ENCODE assay signal across 25 mouse cellular contexts in genomic region chr17:62832550-62833127, GRCm38 (mm10). TPM values are rescaled to one million over a fixed set of nuclear protein-coding genes. Genes with fewer than 3 reads are reported as not detected.
DNase-seq lines count a peak whose midpoint lies in the region; ATAC-seq lines count a peak whose summit lies in the region.
"Had no signal": no experiment of that assay in that cellular context is flagged by ENCODE, and none has a peak within 500 bp of the region (broad histone marks: within the 10 kb centered on the region; RNA-seq: fewer than 3 reads in every experiment).

No protein-coding gene starts in this region.

- no peaks in the 10 kb centered on the region; the same call in 1 of the 2 replicates for H3K9me3 ChIP-seq in embryonic facial prominence, embryonic 11.5 days (replicated peaks; ENCODE audit: control insufficient read depth, low read length)
- H3K9me3 ChIP-seq in embryonic facial prominence, embryonic 10.5 days: peaks cover 6% of the 10 kb centered on the region; the same call in 1 of the 2 replicates
- no peaks in the 10 kb centered on the region for H3K9me3 ChIP-seq in heart, embryonic 15.5 days (replicated peaks)
- H3K9me3 ChIP-seq: embryonic facial prominence, embryonic 13.5 days; forebrain, embryonic 12.5 days; intestine, embryonic 15.5 days had no signal

- no peak overlapping the region for H3K4me3 ChIP-seq in embryonic facial prominence, embryonic 11.5 days (ENCODE audit: low read depth, low read length)
- H3K4me3 ChIP-seq in embryonic facial prominence, embryonic 10.5 days: no peak overlapping the region
- H3K4me3 ChIP-seq in heart, embryonic 15.5 days: no peak overlapping the region
- H3K4me3 ChIP-seq: embryonic facial prominence, embryonic 13.5 days; forebrain, embryonic 12.5 days; heart, adult 2 months; hindbrain, embryonic 10.5 days; intestine, embryonic 15.5 days had no signal

- intact Hi-C loops in heart, postnatal 36 days (cut with DNase I): no loop called here

- no peaks in the 10 kb centered on the region for H3K36me3 ChIP-seq in embryonic facial prominence, embryonic 11.5 days (replicated peaks; ENCODE audit: control insufficient read depth, insufficient read depth, low read depth, low read length)
- peaks cover 16% of the 10 kb centered on the region for H3K36me3 ChIP-seq in embryonic facial prominence, embryonic 10.5 days (replicated peaks)
- H3K36me3 ChIP-seq in heart, embryonic 15.5 days: 0 out of 2 replicates have a peak, but pooled peaks cover 4% of the 10 kb centered on the region
- H3K36me3 ChIP-seq: forebrain, embryonic 12.5 days; G1E; intestine, embryonic 15.5 days had no signal

- no peaks in the 10 kb centered on the region; the same call in 1 of the 2 replicates for H3K4me1 ChIP-seq in embryonic facial prominence, embryonic 11.5 days (ENCODE audit: control insufficient read depth, insufficient read depth, low read length)
- H3K4me1 ChIP-seq in embryonic facial prominence, embryonic 10.5 days: peaks cover 24% of the 10 kb centered on the region
- 0 out of 2 replicates have a peak, but pooled peaks cover 4% of the 10 kb centered on the region for H3K4me1 ChIP-seq in heart, embryonic 15.5 days (replicated peaks)
- H3K4me1 ChIP-seq: intestine, embryonic 15.5 days had no signal

- 54% methylated on average over 16 of the region's 16 CpGs for WGBS in embryonic facial prominence, embryonic 11.5 days
- 55% methylated on average over 16 of the region's 16 CpGs for WGBS in embryonic facial prominence, embryonic 10.5 days
- 64% methylated on average over 16 of the region's 16 CpGs for WGBS in heart, embryonic 15.5 days

- no peak for ATAC-seq in embryonic facial prominence, embryonic 11.5 days (replicated peaks; ENCODE audit: insufficient number of reproducible peaks, low FRiP score, low TSS enrichment, low read depth)
- no peak for ATAC-seq in heart, embryonic 15.5 days (replicated peaks; ENCODE audit: insufficient number of reproducible peaks, insufficient read depth, low FRiP score, low read depth)
- ATAC-seq in megakaryocyte progenitor cell, adult 5-6 weeks (replicated peaks; ENCODE audit: poor library complexity): 0 out of 2 replicates have a peak, but pooled peaks have one; percentile 37
- no peak for ATAC-seq in megakaryocyte, adult 5-6 weeks (ENCODE audit: poor library complexity, severe bottlenecking)
- ATAC-seq: activated CD4-positive, CD25-positive, alpha-beta regulatory T cell, adult 4 months; CD4-positive, CD25-positive, alpha-beta regulatory T cell, adult 4 months; forebrain, postnatal 0 days; intestine, embryonic 15.5 days; Patski had no signal

- DNase-seq in embryonic facial prominence, embryonic 11.5 days (ENCODE audit: low spot score): peak; percentile 57
- no peak for DNase-seq in embryonic facial prominence, embryonic 10.5 days (ENCODE audit: low spot score)
- DNase-seq in heart, postnatal 36 days: no peak
- peak; percentile 14 for DNase-seq in NIH3T3 (ENCODE audit: low read depth)
- no peak for DNase-seq in lung, adult 18-20 months
- DNase-seq: adrenal gland, postnatal 14 days; B cell, adult 2 months; cerebellum, adult 2 months; cerebellum, postnatal 10 days; embryo, embryonic 11 days; forebrain, postnatal 0 days; gastrocnemius, postnatal 14 days; heart, adult 2 months had no signal

- H3K4me2 ChIP-seq in embryonic facial prominence, embryonic 11.5 days (ENCODE audit: low read depth, low read length): no peak overlapping the region
- H3K4me2 ChIP-seq in heart, embryonic 15.5 days: 0 out of 2 replicates have a peak overlapping the region, but pooled peaks have one; percentile 2
- H3K4me2 ChIP-seq: embryonic facial prominence, embryonic 13.5 days; forebrain, embryonic 12.5 days; hindbrain, embryonic 14.5 days; intestine, embryonic 15.5 days had no signal

- no peaks in the 10 kb centered on the region for H3K27me3 ChIP-seq in embryonic facial prominence, embryonic 11.5 days (ENCODE audit: control insufficient read depth, insufficient read depth, low read length)
- H3K27me3 ChIP-seq in embryonic facial prominence, embryonic 10.5 days (replicated peaks; ENCODE audit: low read depth, poor library complexity, severe bottlenecking): 0 out of 2 replicates have a peak, but pooled peaks cover 5% of the 10 kb centered on the region
- no peaks in the 10 kb centered on the region for H3K27me3 ChIP-seq in heart, embryonic 15.5 days
- H3K27me3 ChIP-seq: embryonic facial prominence, embryonic 13.5 days; forebrain, embryonic 12.5 days; intestine, embryonic 15.5 days; Patski had no signal

- H3K9ac ChIP-seq in embryonic facial prominence, embryonic 11.5 days (replicated peaks; ENCODE audit: low read length): no peak overlapping the region
- no peak overlapping the region for H3K9ac ChIP-seq in heart, embryonic 15.5 days
- H3K9ac ChIP-seq: embryonic facial prominence, embryonic 13.5 days; forebrain, embryonic 12.5 days; forebrain, postnatal 0 days; hindbrain, embryonic 14.5 days; intestine, embryonic 15.5 days had no signal

- H3K27ac ChIP-seq in embryonic facial prominence, embryonic 11.5 days (replicated peaks; ENCODE audit: low read depth, low read length): no peak overlapping the region
- H3K27ac ChIP-seq in embryonic facial prominence, embryonic 10.5 days (replicated peaks): no peak overlapping the region
- no peak overlapping the region for H3K27ac ChIP-seq in heart, embryonic 15.5 days
- H3K27ac ChIP-seq: embryonic facial prominence, embryonic 13.5 days; forebrain, embryonic 12.5 days; heart, adult 2 months; hindbrain, embryonic 10.5 days; hindbrain, embryonic 14.5 days; intestine, embryonic 15.5 days had no signal

RNA-seq across cellular contexts. Expression of gene Efna5, which starts 48.5 kb away (rescaled TPM):
- 65.2 and 70.3 TPM in 2 replicates for polyA plus RNA-seq in embryonic facial prominence, embryonic 11.5 days (2014; fragmentation: Nextera tagmentation; extraction: Ambion mirVana)
- polyA plus RNA-seq in embryonic facial prominence, embryonic 10.5 days (2016; fragmentation: Nextera tagmentation; extraction: Ambion mirVana): 56.9 and 61.8 TPM in 2 replicates
- 22.4 and 23.6 TPM in 2 replicates for polyA plus RNA-seq in heart, embryonic 15.5 days (2015; fragmentation: Nextera tagmentation; extraction: Ambion mirVana)
- 10 to 100 TPM; 22.1 to 26.5 TPM for total RNA-seq in heart, postnatal 36 days (2021)
- not detected in 2 replicates for total RNA-seq in megakaryocyte progenitor cell, adult 5-6 weeks (2015)
- total RNA-seq in megakaryocyte progenitor cell, adult 5-6 weeks (2017): not detected in 2 replicates
- total RNA-seq in megakaryocyte, adult 5-6 weeks (2015): 0.16 and 0.30 TPM in 2 replicates
- total RNA-seq in megakaryocyte, adult 5-6 weeks (2017): not detected in 2 replicates
- polyA plus RNA-seq: G1E had no signal

Comparison
In these comparisons a context has a peak if more than half of its experiments do, and no peak if none do; other contexts are left out.
1. DNase-seq: peak in embryonic facial prominence, embryonic 11.5 days (single experiment) and NIH3T3 (single experiment); none in embryonic facial prominence, embryonic 10.5 days (single experiment), heart, postnatal 36 days (0 of 2) and lung, adult 18-20 months (0 of 2).
2. RNA of gene Efna5, which starts 48.5 kb away (total RNA-seq): 22.1 to 26.5 TPM in heart, postnatal 36 days; 0.16 to 0.30 TPM in megakaryocyte, adult 5-6 weeks and not detected in megakaryocyte progenitor cell, adult 5-6 weeks; every median in the first group is over 10 times any median in the second.